Mouse (Mus musculus): ENCODE measurements around the gene 1600002K03Rik.
"Not testable (repeated sequence)": the region's sequence is repeated elsewhere in the genome, so short reads cannot be mapped to it uniquely, and the experiment has no call there.

Gene 1600002K03Rik

GRCm38 (mm10) chr10:80187739-80188138 lies 15.0 kb downstream of the 1600002K03Rik start:
- in situ Hi-C loops (cut with MboI), result no loop called here

- in situ Hi-C loops (cut with MboI), result no loop called here
Measured at GRCm38 (mm10) chr10:80188453-80189024, 15.8 kb downstream of the 1600002K03Rik start.

- in situ Hi-C loops (cut with MboI), result no loop called here
Measured at GRCm38 (mm10) chr10:80189999-80190398, 17.3 kb downstream of the 1600002K03Rik start.

- in situ Hi-C loops (cut with MboI), result no loop called here
Measured at GRCm38 (mm10) chr10:80190491-80191051, 17.8 kb downstream of the 1600002K03Rik start.

GRCm38 (mm10) chr10:80193976-80194375 lies 21.2 kb downstream of the 1600002K03Rik start:
- in situ Hi-C loops (cut with MboI), result no loop called here

GRCm38 (mm10) chr10:80194441-80194840 lies 21.7 kb downstream of the 1600002K03Rik start:
- in situ Hi-C loops (cut with MboI), result no loop called here

- in situ Hi-C loops (cut with MboI), result no loop called here
Measured at GRCm38 (mm10) chr10:80196167-80196566, 23.4 kb downstream of the 1600002K03Rik start.

GRCm38 (mm10) chr10:80196778-80197581 lies 24.2 kb downstream of the 1600002K03Rik start:
- in situ Hi-C loops (cut with MboI), result no loop called here

GRCm38 (mm10) chr10:80199440-80200008 lies 26.8 kb downstream of the 1600002K03Rik start:
- in situ Hi-C loops (cut with MboI), result no loop called here

GRCm38 (mm10) chr10:80200485-80200884 lies 27.7 kb downstream of the 1600002K03Rik start:
- in situ Hi-C loops (cut with MboI), result no loop called here

- in situ Hi-C loops (cut with MboI), result no loop called here
Measured at GRCm38 (mm10) chr10:80204055-80204454, 31.3 kb downstream of the 1600002K03Rik start.

GRCm38 (mm10) chr10:80207201-80207600 lies 34.5 kb downstream of the 1600002K03Rik start:
- in situ Hi-C loops (cut with MboI), result no loop called here

- in situ Hi-C loops (cut with MboI), result no loop called here
Measured at GRCm38 (mm10) chr10:80207676-80208075, 34.9 kb downstream of the 1600002K03Rik start.

- in situ Hi-C loops (cut with MboI), result no loop called here
Measured at GRCm38 (mm10) chr10:80208248-80208647, 35.5 kb downstream of the 1600002K03Rik start.

GRCm38 (mm10) chr10:80208841-80209371 lies 36.2 kb downstream of the 1600002K03Rik start:
- in situ Hi-C loops (cut with MboI), result no loop called here

GRCm38 (mm10) chr10:80211547-80212103 lies 38.9 kb downstream of the 1600002K03Rik start:
- in situ Hi-C loops (cut with MboI), result not testable (repeated sequence)

- in situ Hi-C loops (cut with MboI), result no loop called here
Measured at GRCm38 (mm10) chr10:80215048-80215772, 42.5 kb downstream of the 1600002K03Rik start.

GRCm38 (mm10) chr10:80220676-80221075 lies 47.9 kb downstream of the 1600002K03Rik start:
- in situ Hi-C loops (cut with MboI), result no loop called here

- in situ Hi-C loops (cut with MboI), result not testable (repeated sequence)
Measured at GRCm38 (mm10) chr10:80223137-80223536, 50.4 kb downstream of the 1600002K03Rik start.
